In the genomic region with DNA sequence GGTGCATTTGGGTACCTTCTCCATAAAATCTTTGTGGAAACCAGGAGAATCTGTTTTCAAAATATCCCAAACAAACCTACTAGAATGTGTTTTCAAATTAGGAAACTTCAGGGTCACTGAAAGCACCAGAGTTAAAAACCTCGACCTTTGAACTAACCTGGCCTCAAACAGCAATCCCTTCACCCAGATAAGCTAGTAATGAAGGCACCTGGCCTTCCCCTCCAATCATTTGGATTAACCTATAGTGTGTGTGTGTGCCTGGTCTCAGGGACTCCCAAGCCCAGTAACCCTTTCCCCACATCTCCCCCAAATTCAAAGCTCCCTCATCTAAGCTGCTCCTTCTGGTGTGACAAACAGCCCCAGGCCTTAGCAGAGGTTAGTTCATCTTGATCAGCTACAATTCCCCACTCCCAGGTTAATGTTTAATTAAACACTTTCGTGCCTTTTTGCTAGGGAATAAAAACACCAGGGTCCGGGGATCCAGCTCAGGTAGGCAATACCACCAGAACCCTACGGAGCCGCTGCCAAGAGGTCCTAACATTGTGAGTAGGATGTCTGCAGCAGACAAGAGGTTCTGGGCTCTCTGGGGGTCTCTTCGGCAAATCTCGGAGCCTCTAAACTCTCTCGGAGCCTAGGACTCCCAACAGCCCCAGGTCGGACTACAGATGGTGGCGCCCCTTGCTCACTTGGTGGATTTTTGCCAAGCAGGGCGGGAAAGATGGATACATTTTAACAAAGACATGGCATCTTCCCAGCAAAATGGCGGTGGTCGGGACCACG, we compare ENCODE assay signal across 8 mouse cellular contexts. TPM values are rescaled to one million over a fixed set of nuclear protein-coding genes. Genes with fewer than 3 reads are reported as not detected.
A peak's percentile ranks its signal among the peaks of the same experiment; 100 is the strongest.
DNase-seq lines count a peak whose midpoint lies in the region; ATAC-seq and TF ChIP-seq lines count a peak whose summit lies in the region.

No protein-coding gene starts in this region.

- no peaks in the 10 kb centered on the region for H3K9me3 ChIP-seq in forebrain, postnatal 0 days (ENCODE audit: low read length)

- H3K27me3 ChIP-seq in forebrain, postnatal 0 days (ENCODE audit: insufficient read depth, low read length) = no peaks in the 10 kb centered on the region
- no peaks in the 10 kb centered on the region for H3K27me3 ChIP-seq in small intestine, adult 2 months (ENCODE audit: control insufficient read depth, insufficient read depth, low read length)

- DNase-seq in left cerebral cortex, postnatal 4 days = peak; percentile 87
- DNase-seq in left cerebral cortex, adult 2 months (ENCODE audit: extremely low spot score in 1 of 2, low spot score in 2 of 2) = no peak
- no peak for DNase-seq in forebrain, postnatal 0 days
- peak; percentile 53 to 71 for DNase-seq in kidney, postnatal 4 days
- no peak for DNase-seq in urinary bladder, adult 18-20 months (ENCODE audit: low spot score in 2 of 2)
- DNase-seq in adrenal gland, adult 8-10 months = no peak
- no peak for DNase-seq in embryo, embryonic 9.5 days (ENCODE audit: extremely low spot score)

- no peak for TF ChIP-seq CTCF in left cerebral cortex, adult 2 months (IDR thresholded peaks at IDR 0.05)
- no peak for TF ChIP-seq CTCF in forebrain, postnatal 0 days (IDR thresholded peaks at IDR 0.05; ENCODE audit: low read depth)
- TF ChIP-seq CTCF in small intestine, adult 2 months (IDR thresholded peaks at IDR 0.05; ENCODE audit: extremely low read depth, insufficient read length, insufficient replicate concordance, low read depth, low read length) = no peak

- WGBS in forebrain, postnatal 0 days = 40% methylated on average over 14 of the region's 14 CpGs
- 24% methylated on average over 14 of the region's 14 CpGs for WGBS in small intestine, adult 2 months

- intact Hi-C loops in left cerebral cortex, postnatal 4 days (cut with DNase I) = no loop called here
- intact Hi-C loops in left cerebral cortex, adult 2 months (cut with DNase I) = loop anchor here (2.0 kb wide), 1 partner anchor 38 kb away; no protein-coding TSS in a partner anchor

- peak overlapping the region; percentile 98 for H3K4me2 ChIP-seq in forebrain, postnatal 0 days (ENCODE audit: low read depth)

- no peak for ATAC-seq in forebrain, postnatal 0 days

- H3K4me3 ChIP-seq in left cerebral cortex, adult 2 months = no peak overlapping the region
- H3K4me3 ChIP-seq in forebrain, postnatal 0 days (ENCODE audit: low read depth, low read length) = peak overlapping the region; percentile 63
- H3K4me3 ChIP-seq in small intestine, adult 2 months (ENCODE audit: low read depth, low read length) = peak overlapping the region; percentile 98

- peak overlapping the region; percentile 94; the same call in 1 of the 2 replicates for H3K9ac ChIP-seq in forebrain, postnatal 0 days

- H3K36me3 ChIP-seq in forebrain, postnatal 0 days (ENCODE audit: insufficient read depth) = no peaks in the 10 kb centered on the region
- H3K36me3 ChIP-seq in small intestine, adult 2 months (ENCODE audit: control insufficient read depth, insufficient read depth, low read length) = no peaks in the 10 kb centered on the region

- peaks cover 32% of the 10 kb centered on the region for H3K4me1 ChIP-seq in forebrain, postnatal 0 days (ENCODE audit: insufficient read depth)
- H3K4me1 ChIP-seq in small intestine, adult 2 months (ENCODE audit: control insufficient read depth, insufficient read depth, insufficient read length, low read length) = peaks cover 26% of the 10 kb centered on the region

- TF ChIP-seq POLR2A in small intestine, adult 2 months (IDR thresholded peaks at IDR 0.05; ENCODE audit: low read depth, low read length) = no peak

- H3K27ac ChIP-seq in left cerebral cortex, adult 2 months = no peak overlapping the region
- no peak overlapping the region for H3K27ac ChIP-seq in forebrain, postnatal 0 days (ENCODE audit: low read depth, low read length)
- H3K27ac ChIP-seq in small intestine, adult 2 months (ENCODE audit: insufficient read depth, low read depth, low read length) = peak overlapping the region; percentile 92

RNA-seq across cellular contexts. Expression of a gene that starts 1.5 kb away (rescaled TPM):
- total RNA-seq in left cerebral cortex, postnatal 4 days (2021) = 10 to 100 TPM; 84.8 to 94.8 TPM
- total RNA-seq in left cerebral cortex, adult 2 months (2021) = 10 to 100 TPM; 80.4 to 81.1 TPM
- total RNA-seq in forebrain, postnatal 0 days (2014; rRNA removed) = 198 and 209 TPM in 2 replicates
- 224 and 248 TPM in 2 replicates for polyA plus RNA-seq in forebrain, postnatal 0 days (2015; fragmentation: Nextera tagmentation; extraction: Ambion mirVana)
- polyA plus RNA-seq in small intestine, adult 2 months (2012; rRNA removed) = 120 and 218 TPM in 2 replicates
- 100 to 1,000 TPM; 122 to 250 (median 176) TPM for total RNA-seq in adrenal gland, adult 8-10 months (2022)

RNA-seq across cellular contexts. Expression of a gene that starts 15.0 kb away (rescaled TPM):
- total RNA-seq in left cerebral cortex, postnatal 4 days (2021) = 1 to 10 TPM in 1 of 2 experiments, not detected in 1; 1.0 TPM
- under 1 TPM in 1 of 2 experiments, not detected in 1; 0.84 TPM for total RNA-seq in left cerebral cortex, adult 2 months (2021)
- 0.62 TPM in 1 of 2 replicates, not detected in the other for total RNA-seq in forebrain, postnatal 0 days (2014; rRNA removed)
- polyA plus RNA-seq in forebrain, postnatal 0 days (2015; fragmentation: Nextera tagmentation; extraction: Ambion mirVana) = 0.12 and 0.20 TPM in 2 replicates
- polyA plus RNA-seq in small intestine, adult 2 months (2012; rRNA removed) = 2.2 and 8.0 TPM in 2 replicates
- total RNA-seq in adrenal gland, adult 8-10 months (2022) = under 1 TPM in 3 of 4 experiments, not detected in 1; 0.28 to 0.31 (median 0.30) TPM

RNA-seq across cellular contexts. Expression of a gene that starts 36.0 kb away (rescaled TPM):
- 10 to 100 TPM; 25.5 to 27.2 TPM for total RNA-seq in left cerebral cortex, postnatal 4 days (2021)
- total RNA-seq in left cerebral cortex, adult 2 months (2021) = 10 to 100 TPM; 19.7 to 19.8 TPM
- total RNA-seq in forebrain, postnatal 0 days (2014; rRNA removed) = 43.3 and 50.5 TPM in 2 replicates
- polyA plus RNA-seq in forebrain, postnatal 0 days (2015; fragmentation: Nextera tagmentation; extraction: Ambion mirVana) = 41.2 and 45.8 TPM in 2 replicates
- 70.4 and 92.7 TPM in 2 replicates for polyA plus RNA-seq in small intestine, adult 2 months (2012; rRNA removed)
- total RNA-seq in adrenal gland, adult 8-10 months (2022) = 10 to 100 TPM; 24.6 to 34.9 (median 28.2) TPM

RNA-seq across cellular contexts. Expression of a gene that starts 48.3 kb away (rescaled TPM):
- 100 to 1,000 TPM; 116 to 122 TPM for total RNA-seq in left cerebral cortex, postnatal 4 days (2021)
- 10 to 100 TPM; 62.5 to 66.6 TPM for total RNA-seq in left cerebral cortex, adult 2 months (2021)
- total RNA-seq in forebrain, postnatal 0 days (2014; rRNA removed) = 213 and 218 TPM in 2 replicates
- 179 and 191 TPM in 2 replicates for polyA plus RNA-seq in forebrain, postnatal 0 days (2015; fragmentation: Nextera tagmentation; extraction: Ambion mirVana)
- 52.5 and 88.3 TPM in 2 replicates for polyA plus RNA-seq in small intestine, adult 2 months (2012; rRNA removed)
- 100 to 1,000 TPM; 136 to 157 (median 140) TPM for total RNA-seq in adrenal gland, adult 8-10 months (2022)

Comparison
In these comparisons a context has a peak if more than half of its experiments do, and no peak if none do; other contexts are left out.
1. DNase-seq: peak in left cerebral cortex, postnatal 4 days (single experiment) and kidney, postnatal 4 days (2 of 2); none in left cerebral cortex, adult 2 months (0 of 2), forebrain, postnatal 0 days (single experiment), urinary bladder, adult 18-20 months (0 of 2), adrenal gland, adult 8-10 months (single experiment) and embryo, embryonic 9.5 days (single experiment).